Mouse (Mus musculus) lung, postnatal 25 days (tissue): Measurements from ENCODE around the gene Ryr1.

ENCODE experiments used
- DNase-seq: peaks from one replicate; pipeline ENCODE4 v3.0.0; 2022; ENCODE audit warnings: low spot score

Ryr1 gene

GRCm38 (mm10) chr7:28961584-28961926 lies 163.4 kb downstream of the Ryr1 start:
- no peak for DNase-seq

GRCm38 (mm10) chr7:28960354-28961046 lies 164.5 kb downstream of the Ryr1 start:
- no peak for DNase-seq

GRCm38 (mm10) chr7:28959505-28960045 lies 165.4 kb downstream of the Ryr1 start:
- peak; percentile 82 for DNase-seq

- no peak for DNase-seq
These were observed 166.2 kb downstream of the Ryr1 start for GRCm38 (mm10) chr7:28958770-28959169.

- DNase-seq, result no peak
These were observed 166.8 kb downstream of the Ryr1 start for GRCm38 (mm10) chr7:28957997-28958725.

- no peak for DNase-seq
These were observed 167.7 kb downstream of the Ryr1 start for GRCm38 (mm10) chr7:28957286-28957685.

- DNase-seq, result no peak
These were observed 168.7 kb downstream of the Ryr1 start for GRCm38 (mm10) chr7:28956270-28956669.

- no peak for DNase-seq
These were observed 169.6 kb downstream of the Ryr1 start for GRCm38 (mm10) chr7:28955295-28955897.

- DNase-seq, result peak; percentile 61
These were observed 170.2 kb downstream of the Ryr1 start for GRCm38 (mm10) chr7:28954773-28955172.

GRCm38 (mm10) chr7:28953476-28954376 lies 171.3 kb downstream of the Ryr1 start:
- DNase-seq, result no peak
